Mouse (Mus musculus) midbrain, embryonic 10.5 days (tissue): ENCODE measurements around the gene Arhgef1. TPM values are rescaled to one million over a fixed set of nuclear protein-coding genes. Genes with fewer than 3 reads are reported as not detected.

Experiments
- DNase-seq: peaks from one replicate; pipeline ENCODE4 v3.0.0-alpha.2; 2017; ENCODE audit warnings: low spot score
- H3K27ac ChIP-seq: fragments of 300-500 bp; sonication (generic); replicated peaks from 2 replicates; pipeline ENCODE4 v1.5.1; 2016; ENCODE audit warnings: mild to moderate bottlenecking
- H3K27me3 ChIP-seq: fragments of 300-500 bp; sonication (generic); 2 replicates; pipeline ENCODE4 v1.6.1; 2016; ENCODE audit warnings: low read depth, mild to moderate bottlenecking; ENCODE audit not compliant: poor library complexity, severe bottlenecking
- H3K36me3 ChIP-seq: fragments of 300-500 bp; sonication (generic); 2 replicates; pipeline ENCODE4 v1.6.1; 2016; ENCODE audit warnings: mild to moderate bottlenecking, moderate library complexity
- H3K4me1 ChIP-seq: fragments of 300-500 bp; sonication (generic); 2 replicates; pipeline ENCODE4 v1.6.1; 2016
- H3K4me3 ChIP-seq: fragments of 300-500 bp; sonication (generic); 2 replicates; pipeline ENCODE4 v1.5.1; 2016; ENCODE audit warnings: mild to moderate bottlenecking, moderate library complexity
- H3K9me3 ChIP-seq: fragments of 300-500 bp; sonication (generic); replicated peaks from 2 replicates; pipeline ENCODE4 v1.6.1; 2016; ENCODE audit warnings: mild to moderate bottlenecking
- WGBS: fragments of 180-500 bp; shearing (Covaris S2); methylation state at CpG from one replicate; pipeline ENCODE4 v1.1.7; 2016; 5-methylcytosine and 5-hydroxymethylcytosine counted together
- polyA plus RNA-seq: library from polyadenylated mRNA; unstranded; fragments of >200 nt; fragmentation: Nextera tagmentation; extraction: Ambion mirVana; gene quantifications from 2 replicates; pipeline ENCODE4 v1.2.1, GENCODE M21; 2016

Gene Arhgef1
- polyA plus RNA-seq: 60.4 and 62.5 TPM in 2 replicates

- peak; percentile 54 for DNase-seq
- Histone ChIP-seq H3K27me3 (no peaks in the 10 kb centered on the region), H3K4me1 (peaks cover 46% of the 10 kb centered on the region), H3K4me3 (peak within 1 kb of the TSS; percentile 79), H3K27ac (peak within 1 kb of the TSS; percentile 88), H3K36me3 (peaks cover 4% of the 10 kb centered on the region), H3K9me3 (no peaks in the 10 kb centered on the region)
- 6% methylated on average over 57 of the region's 68 CpGs for WGBS
Measured at GRCm38 (mm10) chr7:24902630-24903443, at the start of gene Arhgef1. Arhgef1 (plus strand) TSS chr7:24902912.

DNA sequence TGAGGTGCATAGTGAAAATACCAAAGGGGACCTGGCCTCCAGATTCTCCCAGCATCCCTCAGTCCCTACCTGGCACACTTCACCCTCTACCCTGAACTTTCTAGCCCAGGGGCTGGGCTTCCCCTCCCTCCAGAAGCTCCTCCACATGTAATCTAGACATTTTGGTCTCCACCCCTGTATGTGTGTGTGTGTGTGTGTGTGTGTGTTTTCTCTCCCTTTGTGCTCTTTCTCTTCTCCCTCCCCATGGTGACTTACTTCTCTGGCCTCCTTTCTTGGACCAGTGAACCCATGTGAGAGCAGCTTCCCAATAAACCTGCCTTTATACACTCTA, 49.5 kb upstream of the Arhgef1 start:
- Histone ChIP-seq H3K9me3 (no peaks in the 10 kb centered on the region), H3K4me1 (peaks cover 22% of the 10 kb centered on the region), H3K27ac (peak overlapping the region; percentile 70; the same call in 1 of the 2 replicates), H3K4me3 (no peak overlapping the region), H3K27me3 (no peaks in the 10 kb centered on the region), H3K36me3 (no peaks in the 10 kb centered on the region)
- no peak for DNase-seq

- Histone ChIP-seq H3K4me1 (peaks cover 22% of the 10 kb centered on the region), H3K4me3 (no peak overlapping the region), H3K27me3 (no peaks in the 10 kb centered on the region), H3K27ac (peak overlapping the region; percentile 70), H3K36me3 (no peaks in the 10 kb centered on the region), H3K9me3 (no peaks in the 10 kb centered on the region)
- no peak for DNase-seq
- 48% methylated on average over 7 of the region's 7 CpGs for WGBS
Measured at GRCm38 (mm10) chr7:24853695-24854094, 49.0 kb upstream of the Arhgef1 start.

- Histone ChIP-seq H3K27ac (peak overlapping the region; percentile 23; the same call in 1 of the 2 replicates), H3K27me3 (no peaks in the 10 kb centered on the region), H3K9me3 (no peaks in the 10 kb centered on the region), H3K4me3 (no peak overlapping the region), H3K36me3 (no peaks in the 10 kb centered on the region), H3K4me1 (peaks cover 14% of the 10 kb centered on the region)
- no peak for DNase-seq
- WGBS: 33% methylated on average over 6 of the region's 6 CpGs
Measured at GRCm38 (mm10) chr7:24856460-24857120, 46.1 kb upstream of the Arhgef1 start.

DNA sequence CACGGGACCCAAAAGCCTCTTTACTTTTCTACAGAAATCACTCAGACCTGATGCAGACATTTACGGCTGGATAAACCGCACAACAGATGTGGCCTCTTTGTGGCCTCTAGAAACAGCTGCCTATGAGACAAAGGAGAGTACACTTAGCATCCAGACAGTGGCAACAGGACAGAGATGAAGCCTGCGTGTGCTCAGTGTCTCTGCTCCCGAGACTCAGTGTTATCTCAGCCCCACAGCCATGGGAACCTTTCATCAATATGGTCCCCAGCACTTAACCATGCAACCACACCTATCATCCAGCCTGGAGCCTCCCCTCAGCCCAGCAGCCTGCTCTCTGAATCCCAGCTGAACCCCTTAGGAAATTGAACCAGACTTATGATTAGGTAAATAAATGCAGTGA, 43.5 kb upstream of the Arhgef1 start:
- Histone ChIP-seq H3K9me3 (no peaks in the 10 kb centered on the region), H3K27me3 (no peaks in the 10 kb centered on the region), H3K27ac (no peak overlapping the region), H3K4me3 (no peak overlapping the region), H3K4me1 (peaks cover 12% of the 10 kb centered on the region), H3K36me3 (no peaks in the 10 kb centered on the region)
- no peak for DNase-seq
- 85% methylated on average over 5 of the region's 5 CpGs for WGBS

DNA sequence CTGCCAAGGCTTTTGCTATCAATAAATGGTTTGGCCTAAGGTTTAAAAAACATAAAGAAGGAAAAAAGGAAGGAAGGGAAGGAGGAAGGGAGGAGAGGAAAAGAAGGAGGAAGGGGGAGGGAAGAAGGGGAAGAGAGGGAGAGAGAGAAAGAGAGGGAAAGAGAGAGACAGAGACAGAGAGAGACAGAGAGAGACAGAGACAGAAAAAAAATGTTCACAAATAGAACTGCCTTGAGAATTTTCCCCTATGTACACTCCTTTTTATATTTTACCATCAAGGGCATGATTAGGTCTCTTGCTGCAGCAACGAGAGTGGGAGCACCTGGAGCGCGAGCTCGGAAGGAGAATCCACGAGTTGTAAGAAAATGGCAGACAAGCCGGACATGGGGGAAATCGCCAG, 40.8 kb upstream of the Arhgef1 start, which contains the start of gene Gm9844:
Gene Gm9844, plus strand, starts transcription at position 301 of the 400 bp plus-strand sequence.
- H3K4me1 ChIP-seq: peaks cover 9% of the 10 kb centered on the region
- no peak within 1 kb of the TSS for H3K27ac ChIP-seq
- H3K9me3 ChIP-seq: no peaks in the 10 kb centered on the region
- no peaks in the 10 kb centered on the region for H3K36me3 ChIP-seq
- 89% methylated on average over 7 of the region's 7 CpGs for WGBS
- H3K27me3 ChIP-seq: no peaks in the 10 kb centered on the region; the same call in 1 of the 2 replicates
- DNase-seq: no peak
- no peak within 1 kb of the TSS for H3K4me3 ChIP-seq

DNA sequence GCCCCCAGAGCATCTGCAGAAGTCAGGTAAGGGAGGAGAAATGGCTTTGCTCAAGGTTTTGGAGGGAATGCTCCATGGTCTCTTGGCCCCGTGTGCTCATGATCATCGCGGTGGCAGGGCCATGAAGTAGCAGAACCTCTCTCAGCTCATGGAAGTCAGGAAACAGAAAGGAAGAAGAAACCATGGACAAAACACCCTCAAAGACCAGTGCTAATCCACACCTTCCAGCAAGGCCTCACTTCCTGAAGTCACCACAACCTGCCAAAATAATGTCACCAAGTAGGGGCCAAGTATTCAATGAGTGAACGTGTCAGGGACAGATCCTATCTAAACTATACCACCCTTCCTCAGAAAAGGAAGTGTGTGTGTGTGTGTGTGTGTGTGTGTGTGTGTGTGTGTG, 39.9 kb upstream of the Arhgef1 start:
- H3K27ac ChIP-seq: no peak overlapping the region
- 90% methylated on average over 4 of the region's 4 CpGs for WGBS
- no peaks in the 10 kb centered on the region for H3K9me3 ChIP-seq
- no peaks in the 10 kb centered on the region for H3K36me3 ChIP-seq
- H3K4me1 ChIP-seq: peaks cover 6% of the 10 kb centered on the region
- H3K4me3 ChIP-seq: no peak overlapping the region
- no peak for DNase-seq
- no peaks in the 10 kb centered on the region; the same call in 1 of the 2 replicates for H3K27me3 ChIP-seq

GRCm38 (mm10) chr7:24864156-24864555, 38.6 kb upstream of the Arhgef1 start:
- WGBS: 26% methylated on average over 6 of the region's 6 CpGs
- no peak overlapping the region for H3K4me3 ChIP-seq
- H3K36me3 ChIP-seq: no peaks in the 10 kb centered on the region
- peaks cover 7% of the 10 kb centered on the region for H3K27me3 ChIP-seq
- no peak for DNase-seq
- no peaks in the 10 kb centered on the region for H3K9me3 ChIP-seq
- peaks cover 6% of the 10 kb centered on the region for H3K4me1 ChIP-seq
- no peak overlapping the region for H3K27ac ChIP-seq

DNA sequence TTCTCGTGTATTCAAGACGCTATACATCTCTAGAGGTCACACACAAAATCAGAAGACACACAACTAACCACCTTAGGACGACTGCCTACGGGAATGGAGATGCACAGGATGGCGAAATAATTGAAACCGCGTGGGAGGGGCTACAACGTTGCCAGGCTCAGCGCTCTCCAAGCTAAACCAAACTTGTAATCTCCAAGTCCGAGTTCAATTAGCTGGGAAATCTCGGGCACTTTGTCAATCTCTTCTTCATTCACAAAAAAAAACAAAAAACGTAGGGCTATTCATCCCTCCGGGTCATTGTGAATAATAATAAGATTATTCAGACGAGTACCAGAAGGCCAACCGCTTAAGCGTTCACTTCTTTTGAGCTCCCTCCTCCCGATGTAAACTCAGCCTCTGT, 33.6 kb upstream of the Arhgef1 start:
- WGBS: 62% methylated on average over 17 of the region's 17 CpGs
- DNase-seq: peak; percentile 13
- Histone ChIP-seq H3K27me3 (peaks cover 20% of the 10 kb centered on the region), H3K4me3 (no peak overlapping the region), H3K27ac (no peak overlapping the region), H3K36me3 (no peaks in the 10 kb centered on the region), H3K9me3 (0 out of 2 replicates have a peak, but pooled peaks cover 6% of the 10 kb centered on the region), H3K4me1 (peaks cover 11% of the 10 kb centered on the region)

DNA sequence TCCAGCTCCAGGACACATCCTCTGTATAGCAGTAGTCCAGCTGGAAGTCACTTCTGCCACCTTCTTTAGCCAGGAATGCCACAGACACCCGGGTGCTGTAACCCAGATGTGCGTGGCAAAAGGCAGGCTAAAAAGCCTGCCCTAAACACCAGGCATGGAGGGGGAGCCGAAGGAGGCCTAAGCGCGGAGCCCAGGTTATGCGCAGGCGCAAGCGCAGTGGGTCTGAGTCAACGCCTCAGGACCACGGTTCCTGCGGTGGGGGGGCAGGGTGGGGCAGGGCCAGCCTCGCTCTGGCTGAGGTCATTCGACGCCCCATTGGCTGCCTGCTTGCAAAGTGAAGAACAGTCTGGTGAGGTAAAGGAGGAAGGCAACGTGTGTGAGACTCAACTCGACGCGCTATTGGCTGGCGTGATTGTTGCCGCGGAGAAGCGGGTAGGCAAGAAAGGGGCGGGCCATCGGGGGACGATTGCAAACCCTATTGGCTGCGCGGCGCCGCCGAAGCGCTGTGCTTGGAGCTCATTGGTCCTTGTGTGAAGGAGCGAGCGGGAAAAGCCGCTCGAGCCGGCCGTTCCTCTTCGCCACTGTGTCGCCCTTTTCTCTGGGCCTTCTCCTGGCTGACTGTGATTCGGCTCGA, 33.1 kb upstream of the Arhgef1 start, which contains the start of the genes Lypd4 and Dmrtc2:
Gene Lypd4, minus strand, starts transcription at position 410 of the 634 bp plus-strand sequence.
Gene Dmrtc2, plus strand, starts transcription at position 526 of the 634 bp plus-strand sequence.
- no peaks in the 10 kb centered on the region for H3K36me3 ChIP-seq
- DNase-seq: peak; percentile 33
- H3K4me1 ChIP-seq: 0 out of 2 replicates have a peak, but pooled peaks cover 7% of the 10 kb centered on the region
- WGBS: 49% methylated on average over 39 of the region's 41 CpGs
- H3K27ac ChIP-seq: no peak within 1 kb of the TSS
- H3K4me3 ChIP-seq: 0 out of 2 replicates have a peak within 1 kb of the TSS, but pooled peaks have one; percentile 5
- 0 out of 2 replicates have a peak, but pooled peaks cover 6% of the 10 kb centered on the region for H3K9me3 ChIP-seq
- H3K27me3 ChIP-seq: peaks cover 20% of the 10 kb centered on the region

DNA sequence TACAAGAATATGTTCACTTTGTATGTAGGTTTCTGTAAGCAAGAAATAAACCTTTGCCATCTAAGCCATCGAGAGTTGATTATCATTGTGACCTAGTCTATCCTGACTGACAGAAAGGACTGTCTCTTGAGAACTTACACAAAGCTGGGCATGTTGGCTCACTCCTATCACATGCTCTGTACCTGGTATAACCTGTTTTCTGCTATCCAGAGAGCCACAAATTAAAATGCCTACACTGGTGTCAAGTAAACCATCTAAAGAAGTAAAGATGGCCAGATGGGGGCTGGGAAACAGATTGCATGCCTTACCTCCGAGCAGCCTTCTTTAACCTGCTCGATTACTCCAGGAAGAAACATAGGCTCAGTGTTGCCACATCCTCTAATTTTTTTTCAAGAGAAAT, 25.1 kb upstream of the Arhgef1 start:
- H3K27ac ChIP-seq: no peak overlapping the region
- no peak for DNase-seq
- no peaks in the 10 kb centered on the region for H3K36me3 ChIP-seq
- H3K4me3 ChIP-seq: no peak overlapping the region
- no peaks in the 10 kb centered on the region for H3K27me3 ChIP-seq
- 90% methylated on average over 3 of the region's 3 CpGs for WGBS
- H3K9me3 ChIP-seq: no peaks in the 10 kb centered on the region
- peaks cover 19% of the 10 kb centered on the region for H3K4me1 ChIP-seq

DNA sequence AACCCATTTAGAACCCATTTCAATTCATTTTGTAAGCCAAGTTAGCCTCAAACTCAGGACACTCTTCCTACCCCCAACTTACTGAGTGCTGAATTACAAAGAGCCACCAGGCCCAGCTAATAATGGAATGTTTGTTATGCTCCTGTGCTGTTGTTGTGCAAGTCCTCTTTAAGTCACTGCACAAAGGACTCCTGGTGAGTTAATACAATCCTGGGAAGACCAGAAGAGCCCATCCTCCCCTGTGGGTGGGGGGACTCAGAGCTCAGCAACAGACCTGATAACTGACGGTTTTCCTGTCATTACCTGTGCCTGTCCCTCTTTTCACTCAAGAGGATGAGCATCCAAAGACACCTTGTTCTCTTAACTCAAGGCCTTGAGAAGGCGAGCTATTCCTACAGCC, 23.1 kb upstream of the Arhgef1 start:
- Histone ChIP-seq H3K9me3 (no peaks in the 10 kb centered on the region), H3K4me3 (no peak overlapping the region), H3K4me1 (peaks cover 19% of the 10 kb centered on the region), H3K27me3 (no peaks in the 10 kb centered on the region), H3K36me3 (no peaks in the 10 kb centered on the region), H3K27ac (peak overlapping the region; percentile 35; the same call in 1 of the 2 replicates)
- DNase-seq: no peak
- WGBS: 18% methylated on average over 2 of the region's 2 CpGs
